Mouse (Mus musculus) CH12.LX (cell line): ENCODE measurements around the gene Fcrlb. TPM values are rescaled to one million over a fixed set of nuclear protein-coding genes. Genes with fewer than 3 reads are reported as not detected.
A peak's percentile ranks its signal among the peaks of the same experiment; 100 is the strongest.

Experiments
- DNase-seq: peaks from one replicate; pipeline ENCODE4 v3.0.0-alpha.2; 2013; ENCODE audit errors: extremely low read depth
- H3K27ac ChIP-seq: 2 replicates; pipeline ENCODE4 v1.5.1; 2012; ENCODE audit warnings: low read depth, mild to moderate bottlenecking, control low read depth, moderate library complexity; ENCODE audit not compliant: insufficient read depth
- H3K27me3 ChIP-seq: replicated peaks from 2 replicates; pipeline ENCODE3; 2012; ENCODE audit warnings: inconsistent platforms
- H3K36me3 ChIP-seq, 2 experiments: replicated peaks in 1 of 2; 2 replicates each; pipeline versions ENCODE3 to v1.6.1; 2012; ENCODE audit warnings: inconsistent platforms in 1 of 2, low read length in 1 of 2, mild to moderate bottlenecking in 1 of 2, mixed read lengths in 1 of 2, moderate library complexity in 1 of 2; ENCODE audit not compliant: control insufficient read depth in 1 of 2, insufficient read depth in 1 of 2
- H3K4me1 ChIP-seq, 2 experiments: 2 replicates each; pipeline ENCODE4 v1.6.1; 2012; ENCODE audit warnings: inconsistent platforms in 1 of 2, moderate library complexity in 1 of 2; ENCODE audit not compliant: insufficient read depth in 2 of 2, control insufficient read depth in 1 of 2
- H3K4me2 ChIP-seq: 2 replicates; pipeline ENCODE4 v1.6.1; 2012; ENCODE audit warnings: low read depth, mild to moderate bottlenecking, control low read depth; ENCODE audit not compliant: poor library complexity, insufficient read depth, severe bottlenecking
- H3K4me3 ChIP-seq, 3 experiments: fragments of 150-350 bp in 1 of 3; sonication (generic) in 1 of 3; replicated peaks in 1 of 3; 2 replicates each; pipeline versions ENCODE3 to v1.5.1; 2011 to 2012; ENCODE audit warnings: low read depth in 2 of 3, low read length in 2 of 3, mild to moderate bottlenecking in 2 of 3, moderate library complexity in 2 of 3, control low read depth in 1 of 3, improper control_type of control experiment in 1 of 3, inconsistent platforms in 1 of 3, mixed read lengths in 1 of 3; ENCODE audit not compliant: poor library complexity in 1 of 3
- H3K79me2 ChIP-seq: replicated peaks from 2 replicates; pipeline ENCODE4 v1.6.1; 2012; ENCODE audit warnings: mild to moderate bottlenecking, moderate library complexity; ENCODE audit not compliant: control insufficient read depth, poor library complexity, insufficient read depth, severe bottlenecking; ENCODE audit errors: extremely low read depth
- H3K9ac ChIP-seq: 2 replicates; pipeline ENCODE4 v1.6.1; 2012; ENCODE audit warnings: low read depth, mild to moderate bottlenecking, control low read depth, moderate library complexity; ENCODE audit not compliant: insufficient read depth
- H3K9me3 ChIP-seq: replicated peaks from 2 replicates; pipeline ENCODE3; 2012; ENCODE audit warnings: low read length, inconsistent platforms, mixed read lengths
- CHD1 ChIP-seq: IDR thresholded peaks from 2 replicates; pipeline ENCODE4 v1.6.1; 2012; ENCODE audit warnings: low read depth, low read length, improper control_type of control experiment, inconsistent platforms
- CTCF ChIP-seq, 2 experiments: IDR thresholded peaks in 1 of 2; conservative IDR thresholded peaks in 1 of 2; 2 replicates each; pipeline ENCODE4 v1.5.1; 2011 to 2012; ENCODE audit warnings: low read depth in 2 of 2, low read length in 2 of 2, improper control_type of control experiment in 1 of 2, inconsistent platforms in 1 of 2, mild to moderate bottlenecking in 1 of 2, moderate library complexity in 1 of 2
- ELF1 ChIP-seq: IDR thresholded peaks from 2 replicates; pipeline ENCODE4 v1.6.1; 2014; ENCODE audit warnings: low read depth, mild to moderate bottlenecking, inconsistent platforms, low read length, improper control_type of control experiment
- MAX ChIP-seq: IDR thresholded peaks from 2 replicates; pipeline ENCODE4 v1.6.1; 2011; ENCODE audit warnings: low read length, improper control_type of control experiment
- MAZ ChIP-seq: IDR thresholded peaks from 2 replicates; pipeline ENCODE4 v1.6.1; 2012; ENCODE audit warnings: low read depth, mild to moderate bottlenecking, inconsistent platforms, low read length, improper control_type of control experiment, moderate library complexity
- MEF2A ChIP-seq: IDR thresholded peaks from 2 replicates; pipeline ENCODE4 v1.6.1; 2014; ENCODE audit warnings: low read depth, mild to moderate bottlenecking, inconsistent platforms, low read length, improper control_type of control experiment, borderline replicate concordance
- PAX5 ChIP-seq: IDR thresholded peaks from 2 replicates; pipeline ENCODE4 v1.6.1; 2012; ENCODE audit warnings: low read length, inconsistent platforms, mixed read lengths
- POLR2AphosphoS2 ChIP-seq: IDR thresholded peaks from 2 replicates; pipeline ENCODE4 v1.6.1; 2011; ENCODE audit warnings: low read depth, low read length, improper control_type of control experiment
- RCOR1 ChIP-seq: conservative IDR thresholded peaks from 2 replicates; pipeline ENCODE4 v1.6.1; 2012; ENCODE audit warnings: low read depth, mild to moderate bottlenecking, inconsistent platforms, low read length, improper control_type of control experiment
- TCF12 ChIP-seq: IDR thresholded peaks from 2 replicates; pipeline ENCODE4 v1.6.1; 2014; ENCODE audit warnings: low read depth, mild to moderate bottlenecking, inconsistent platforms, low read length, improper control_type of control experiment
- UBTF ChIP-seq: IDR thresholded peaks from 2 replicates; pipeline ENCODE4 v1.6.1; 2012; ENCODE audit warnings: low read depth, mild to moderate bottlenecking, inconsistent platforms, low read length, improper control_type of control experiment, moderate library complexity
- USF2 ChIP-seq: conservative IDR thresholded peaks from 2 replicates; pipeline ENCODE4 v1.6.1; 2011; ENCODE audit warnings: low read depth, low read length, improper control_type of control experiment
- ZC3H11A ChIP-seq: IDR thresholded peaks from 2 replicates; pipeline ENCODE4 v1.6.1; 2012; ENCODE audit warnings: low read depth, mild to moderate bottlenecking, inconsistent platforms, low read length, improper control_type of control experiment
- ZMIZ1 ChIP-seq: IDR thresholded peaks from 2 replicates; pipeline ENCODE4 v1.6.1; 2012; ENCODE audit warnings: low read depth, mild to moderate bottlenecking, inconsistent platforms, low read length, improper control_type of control experiment
- ZNF384 ChIP-seq: IDR thresholded peaks from 2 replicates; pipeline ENCODE4 v1.6.1; 2012; ENCODE audit warnings: low read depth, low read length, improper control_type of control experiment, inconsistent platforms
- dilution Hi-C: fragments of 300-500 bp; cut with MboI; formaldehyde crosslinking; loops from 2 replicates; pipeline ENCODE4 v1.14.3; 2020; ENCODE audit warnings: low sequenced_read_pairs; ENCODE audit not compliant: extremely low pct_unique_long_range_greater_than_20kb, extremely low pct_ligation_motif_present
- in situ Hi-C: fragments of 300-500 bp; cut with MboI; formaldehyde crosslinking; loops from 3 replicates; pipeline ENCODE4 v1.14.3; 2019; ENCODE audit warnings: low sequenced_read_pairs, low pct_ligation_motif_present, low pct_unique_long_range_greater_than_20kb, mixed read lengths
- polyA plus RNA-seq: library from polyadenylated mRNA; unstranded; fragments of >175 nt; gene quantifications from 2 replicates; pipeline ENCODE4 v1.2.1, GENCODE M21; 2012; ENCODE audit warnings: low read depth; ENCODE audit not compliant: insufficient read length
- total RNA-seq, 2 experiments: library from RNA; depleted of rRNA; stranded (reverse); fragments of 300-350 nt in 1 of 2; fragments of >200 nt in 1 of 2; gene quantifications; 2 replicates each; pipeline ENCODE4 v1.2.3; 2012 to 2014

Gene Fcrlb
- total and polyA plus RNA-seq, 3 experiments = not detected

- Histone ChIP-seq H3K36me3 (peaks cover 0 to 12% of the 10 kb centered on the region in 2 experiments), H3K27ac (no peak overlapping the region), H3K9me3 (peaks cover 16% of the 10 kb centered on the region), H3K4me2 (no peak overlapping the region)
- TF ChIP-seq CTCF (conservative IDR thresholded peaks at IDR 0.05 in 1 of 2, IDR thresholded peaks at IDR 0.05 in 1 of 2; ENCODE audit: low read depth in 2 of 2, low read length in 2 of 2) (no peak), ZNF384 (peak; percentile 48), MEF2A (no peak), MAX (no peak), ZMIZ1 (no peak)
- TF ChIP-seq, all 38 proteins: peak for 1
- H3K9ac ChIP-seq = no peak overlapping the region
- H3K79me2 ChIP-seq = no peaks in the 10 kb centered on the region
- dilution Hi-C loops (no loop called here), in situ Hi-C loops (loop anchor here (5.0 kb wide), 1 partner anchor 70 kb away; no protein-coding TSS in a partner anchor)
- no peak overlapping the region for H3K4me3 ChIP-seq
- H3K27me3 ChIP-seq = no peaks in the 10 kb centered on the region
- DNase-seq = no peak
- H3K4me1 ChIP-seq = 0 out of 4 replicates have a peak, but pooled peaks cover 0 to 3% of the 10 kb centered on the region in 2 experiments
Measured at GRCm38 (mm10) chr1:170911907-170912660, 657 bp downstream of the Fcrlb start.

- Histone ChIP-seq H3K79me2 (no peaks in the 10 kb centered on the region), H3K36me3 (peaks cover 0 to 3% of the 10 kb centered on the region in 2 experiments), H3K4me3 (no peak overlapping the region), H3K4me2 (no peak overlapping the region), H3K27me3 (no peaks in the 10 kb centered on the region), H3K9ac (no peak overlapping the region), H3K27ac (no peak overlapping the region), H3K9me3 (peaks cover 17% of the 10 kb centered on the region), H3K4me1 (peaks cover 0 to 5% of the 10 kb centered on the region in 2 experiments; a peak in 2 of 4 replicates)
- in situ Hi-C loops = no loop called here
- dilution Hi-C loops = no loop called here
- no peak for DNase-seq
- TF ChIP-seq USF2 (no peak), ZMIZ1 (no peak), MAZ (no peak), ELF1 (no peak), RCOR1 (no peak), CHD1 (no peak), UBTF (no peak), POLR2AphosphoS2 (no peak), ZC3H11A (no peak), TCF12 (no peak), PAX5 (no peak)
Measured at GRCm38 (mm10) chr1:170908341-170908740, 4.4 kb downstream of the Fcrlb start.
